Mouse (Mus musculus): Measurements from ENCODE around the gene Fndc3a. TPM values are rescaled to one million over a fixed set of nuclear protein-coding genes. Genes with fewer than 3 reads are reported as not detected.
A peak's percentile ranks its signal among the peaks of the same experiment; 100 is the strongest.

Fndc3a gene
- polyA plus RNA-seq (2012; rRNA removed): 19.9 and 20.2 TPM in 2 replicates

DNA sequence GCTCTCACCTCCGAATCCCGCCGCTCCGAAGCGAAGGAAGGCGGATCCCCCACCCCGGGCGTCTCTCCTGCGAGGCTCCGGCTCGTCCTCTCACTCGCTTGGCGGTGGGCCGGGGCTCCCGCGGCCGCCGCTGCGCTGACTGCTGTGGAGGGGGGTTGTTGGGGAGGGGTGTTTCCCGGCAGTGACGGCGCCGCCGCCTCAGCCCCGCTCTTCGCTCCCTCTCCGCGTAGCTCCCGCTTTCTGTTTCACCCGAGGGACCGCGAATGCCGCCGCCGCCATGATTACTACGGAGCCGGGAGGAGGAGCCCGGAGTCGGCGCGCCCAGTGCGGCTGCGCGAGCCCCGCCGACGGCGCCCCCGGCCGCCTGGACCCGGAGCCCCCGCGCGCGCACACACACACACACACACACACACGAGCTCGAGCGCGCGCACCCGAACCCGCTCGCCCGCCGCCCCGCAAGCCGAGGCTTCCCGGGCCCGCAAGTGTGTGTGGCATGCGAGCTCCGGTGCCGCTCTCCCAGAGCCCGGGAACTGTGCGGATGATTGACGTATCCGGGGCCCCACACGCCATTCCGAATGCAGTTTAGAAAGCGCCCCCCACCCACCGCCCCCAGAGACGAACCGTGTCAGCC is at the start of gene Fndc3a:
Gene Fndc3a (minus strand): TSS at position 294 of the 631 bp plus-strand sequence.
- Histone ChIP-seq H3K4me1 (ENCODE audit: control insufficient read depth, insufficient read depth, low read length) (no peaks in the 10 kb centered on the region; the same call in 1 of the 2 replicates), H3K4me3 (ENCODE audit: insufficient read depth, low read length) (peak within 1 kb of the TSS; percentile 93), H3K27ac (ENCODE audit: insufficient read depth, low read length) (peak within 1 kb of the TSS; percentile 95)
- TF ChIP-seq POLR2A (IDR thresholded peaks at IDR 0.05; ENCODE audit: extremely low read depth, insufficient read depth, low read length) (no peak), CTCF (IDR thresholded peaks at IDR 0.05; ENCODE audit: extremely low read depth, insufficient read depth, low read length) (no peak)

DNA sequence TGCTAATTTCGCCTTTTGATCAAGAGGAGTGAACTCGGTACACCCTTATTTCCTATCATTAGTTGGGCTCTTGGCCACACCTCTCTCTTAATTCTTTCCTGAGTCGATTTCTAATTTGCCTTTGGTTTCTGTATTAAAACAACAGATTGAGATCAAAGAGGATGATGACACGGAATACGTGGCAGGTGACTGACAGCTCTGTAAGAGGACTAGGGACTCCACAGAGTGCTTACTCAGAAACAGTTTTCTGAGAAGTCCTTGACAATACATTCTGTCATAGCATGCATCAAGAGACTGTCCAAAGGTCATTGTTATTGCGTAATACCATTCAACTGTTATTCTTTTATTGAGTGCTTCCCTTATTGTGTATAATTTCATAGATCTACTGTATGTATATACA is 43.1 kb upstream of the Fndc3a start:
- Histone ChIP-seq H3K27ac (ENCODE audit: insufficient read depth, low read length) (no peak overlapping the region), H3K4me1 (ENCODE audit: control insufficient read depth, insufficient read depth, low read length) (no peaks in the 10 kb centered on the region), H3K4me3 (ENCODE audit: insufficient read depth, low read length) (no peak overlapping the region)
- TF ChIP-seq POLR2A (IDR thresholded peaks at IDR 0.05; ENCODE audit: extremely low read depth, insufficient read depth, low read length) (no peak), CTCF (IDR thresholded peaks at IDR 0.05; ENCODE audit: extremely low read depth, insufficient read depth, low read length) (no peak)

DNA sequence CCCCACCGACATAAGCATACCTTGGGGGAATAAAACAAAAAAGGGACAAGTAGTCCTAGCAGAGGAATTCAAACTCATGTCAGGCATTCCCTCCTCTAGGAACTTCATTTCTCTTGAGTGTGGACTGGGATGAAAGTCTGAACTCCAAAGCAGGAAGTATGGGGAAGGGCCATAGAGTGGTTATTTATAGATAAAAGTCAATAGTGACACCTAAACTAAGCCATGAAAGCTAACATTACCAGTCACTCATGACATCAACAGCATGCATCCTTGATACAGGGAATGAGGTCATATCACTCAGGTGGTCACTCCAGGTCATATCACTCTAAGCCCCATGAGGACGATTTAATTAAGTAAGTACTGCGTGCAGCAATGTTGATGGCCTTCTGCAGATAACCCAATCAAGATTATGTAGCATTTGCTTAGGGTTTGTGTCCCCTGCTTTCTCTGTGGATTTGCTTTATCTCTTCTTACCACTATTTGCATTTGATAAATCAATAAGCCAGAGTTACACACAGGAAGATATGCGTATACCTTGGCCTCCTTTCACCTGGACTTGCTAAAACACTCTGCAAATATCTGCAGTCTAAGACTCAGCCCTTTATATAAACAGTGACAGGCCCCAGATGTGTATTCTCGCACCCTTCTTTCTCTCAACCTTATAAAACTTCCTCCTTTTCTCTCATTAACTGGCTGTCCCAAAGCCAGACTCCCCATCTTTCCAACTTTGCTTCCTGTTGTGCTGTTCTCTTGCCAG is 40.8 kb upstream of the Fndc3a start:
- TF ChIP-seq POLR2A (IDR thresholded peaks at IDR 0.05; ENCODE audit: extremely low read depth, insufficient read depth, low read length) (no peak), CTCF (IDR thresholded peaks at IDR 0.05; ENCODE audit: extremely low read depth, insufficient read depth, low read length) (no peak)
- Histone ChIP-seq H3K4me3 (ENCODE audit: insufficient read depth, low read length) (no peak overlapping the region), H3K4me1 (ENCODE audit: control insufficient read depth, insufficient read depth, low read length) (no peaks in the 10 kb centered on the region), H3K27ac (ENCODE audit: insufficient read depth, low read length) (no peak overlapping the region)

DNA sequence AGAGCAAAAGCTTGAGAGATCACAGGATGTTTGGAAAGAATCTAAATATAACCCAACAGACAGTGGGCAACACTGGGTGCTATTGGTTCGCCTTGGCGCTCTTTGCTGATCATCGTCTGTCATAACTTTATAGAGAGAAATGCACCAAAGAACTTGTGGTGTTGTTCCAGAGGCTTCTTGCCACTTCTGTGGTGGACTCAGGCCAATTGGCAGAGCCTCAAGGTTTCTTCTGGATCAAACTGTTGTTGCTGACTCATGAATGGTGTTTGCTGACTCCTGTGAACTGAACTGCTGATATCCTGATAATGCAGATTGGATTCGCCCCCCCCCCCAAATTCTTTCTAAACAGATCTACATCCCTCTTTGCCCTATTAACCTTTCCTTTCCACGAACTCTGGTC is 38.5 kb upstream of the Fndc3a start:
- Histone ChIP-seq H3K4me1 (ENCODE audit: control insufficient read depth, insufficient read depth, low read length) (no peaks in the 10 kb centered on the region), H3K27ac (ENCODE audit: insufficient read depth, low read length) (no peak overlapping the region), H3K4me3 (ENCODE audit: insufficient read depth, low read length) (no peak overlapping the region)
- no peak for TF ChIP-seq CTCF (IDR thresholded peaks at IDR 0.05; ENCODE audit: extremely low read depth, insufficient read depth, low read length)

DNA sequence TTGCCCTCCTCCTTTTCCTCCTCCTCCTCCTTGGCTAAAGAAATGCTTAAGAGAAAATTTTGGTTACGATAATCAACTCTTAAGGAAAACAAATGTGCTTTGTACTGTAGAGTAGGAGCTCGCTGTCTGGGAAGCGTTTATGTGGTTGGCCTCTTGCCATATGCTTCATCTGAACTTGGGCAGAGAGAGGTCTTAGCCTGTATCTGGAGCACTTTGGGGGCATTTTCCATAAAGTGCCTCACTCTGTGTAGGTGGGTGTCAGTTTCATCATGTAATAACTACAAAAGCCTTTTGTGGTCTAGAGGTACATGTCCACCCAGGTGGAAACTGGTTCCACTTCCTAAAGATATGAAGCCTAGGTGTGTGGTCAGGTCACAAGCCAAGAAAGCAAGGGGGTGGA is 31.9 kb upstream of the Fndc3a start:
- Histone ChIP-seq H3K27ac (ENCODE audit: insufficient read depth, low read length) (no peak overlapping the region), H3K4me3 (ENCODE audit: insufficient read depth, low read length) (no peak overlapping the region), H3K4me1 (ENCODE audit: control insufficient read depth, insufficient read depth, low read length) (no peaks in the 10 kb centered on the region)
- TF ChIP-seq CTCF (IDR thresholded peaks at IDR 0.05; ENCODE audit: extremely low read depth, insufficient read depth, low read length) (no peak), POLR2A (IDR thresholded peaks at IDR 0.05; ENCODE audit: extremely low read depth, insufficient read depth, low read length) (no peak)

DNA sequence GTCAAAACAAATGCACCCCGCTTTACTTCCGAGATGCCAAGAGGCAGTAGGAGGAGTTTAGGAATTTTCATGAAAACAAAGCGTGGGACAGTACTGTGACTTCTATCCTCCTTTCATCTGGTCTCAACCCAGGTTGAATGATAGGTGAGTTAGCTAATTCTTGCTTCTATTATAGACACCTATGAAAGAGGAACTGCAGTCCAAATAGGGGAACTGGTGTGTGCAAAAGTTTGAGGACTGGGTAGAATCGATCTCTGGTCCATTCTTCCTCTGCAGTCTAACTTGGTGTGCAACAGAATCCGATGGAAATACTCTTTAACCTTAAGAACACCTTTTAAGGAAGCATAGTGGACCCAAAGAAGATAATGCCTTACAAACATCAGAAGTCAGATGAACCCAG is 30.5 kb upstream of the Fndc3a start:
- H3K4me3 ChIP-seq (ENCODE audit: insufficient read depth, low read length): no peak overlapping the region
- no peaks in the 10 kb centered on the region for H3K4me1 ChIP-seq (ENCODE audit: control insufficient read depth, insufficient read depth, low read length)
- TF ChIP-seq CTCF (IDR thresholded peaks at IDR 0.05; ENCODE audit: extremely low read depth, insufficient read depth, low read length): no peak
- no peak for TF ChIP-seq POLR2A (IDR thresholded peaks at IDR 0.05; ENCODE audit: extremely low read depth, insufficient read depth, low read length)
- H3K27ac ChIP-seq (ENCODE audit: insufficient read depth, low read length): no peak overlapping the region

DNA sequence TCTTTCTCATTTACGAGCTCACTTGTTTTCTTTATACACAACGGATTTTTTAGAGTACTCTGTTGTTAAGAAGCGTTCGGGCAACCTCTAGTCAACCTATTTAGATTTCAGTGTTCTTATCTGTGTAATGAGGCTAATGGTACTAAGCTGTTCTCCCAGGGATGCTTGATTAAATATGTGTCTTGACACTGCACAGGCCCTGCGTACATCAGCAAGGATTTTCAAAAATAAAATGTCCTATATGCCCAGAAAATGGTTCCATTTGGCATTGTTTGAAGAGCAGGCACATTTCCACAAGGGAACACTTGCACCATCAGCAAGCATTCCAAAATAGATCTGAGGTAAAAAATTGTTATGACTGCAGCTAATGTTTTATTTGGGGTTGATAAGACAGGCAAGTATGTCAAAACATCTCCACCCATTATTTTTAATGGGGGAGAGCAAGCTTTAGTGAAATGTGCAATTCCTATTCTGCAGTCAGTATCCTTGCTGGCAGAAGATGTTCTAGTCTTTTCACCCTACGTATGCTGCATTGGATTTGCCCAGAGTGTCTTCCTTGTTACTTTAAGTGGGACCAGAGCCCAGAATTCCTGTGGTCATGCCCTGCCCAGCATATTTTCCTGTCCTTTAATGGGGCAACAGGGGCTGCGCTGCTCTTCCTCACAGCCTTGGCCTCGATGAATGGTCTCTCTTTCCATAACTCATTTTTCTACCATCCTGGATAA is 29.8 kb upstream of the Fndc3a start:
- H3K27ac ChIP-seq (ENCODE audit: insufficient read depth, low read length): no peak overlapping the region
- no peak for TF ChIP-seq POLR2A (IDR thresholded peaks at IDR 0.05; ENCODE audit: extremely low read depth, insufficient read depth, low read length)
- H3K4me1 ChIP-seq (ENCODE audit: control insufficient read depth, insufficient read depth, low read length): no peaks in the 10 kb centered on the region
- H3K4me3 ChIP-seq (ENCODE audit: insufficient read depth, low read length): no peak overlapping the region

DNA sequence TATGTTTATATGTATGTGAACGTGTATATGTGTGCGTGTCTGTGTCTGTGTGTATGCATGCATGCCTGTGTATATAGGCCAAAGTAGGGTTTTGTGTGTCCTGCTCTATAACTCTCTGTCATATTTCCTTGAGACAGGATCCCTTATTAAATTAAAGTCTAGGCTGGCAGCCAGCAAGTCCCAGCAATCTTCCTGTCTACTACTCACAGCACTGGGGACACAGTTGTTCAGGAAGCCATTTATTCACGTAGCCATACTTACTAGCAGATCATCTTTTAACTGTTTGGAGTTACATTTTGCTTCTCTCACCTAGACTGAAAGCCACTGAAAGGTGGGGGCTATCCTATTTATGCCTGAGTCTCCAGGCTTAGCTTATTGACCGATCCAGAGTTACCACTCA is 29.0 kb upstream of the Fndc3a start:
- no peak for TF ChIP-seq CTCF (IDR thresholded peaks at IDR 0.05; ENCODE audit: extremely low read depth, insufficient read depth, low read length)
- TF ChIP-seq POLR2A (IDR thresholded peaks at IDR 0.05; ENCODE audit: extremely low read depth, insufficient read depth, low read length): no peak
- Histone ChIP-seq H3K27ac (ENCODE audit: insufficient read depth, low read length) (no peak overlapping the region), H3K4me3 (ENCODE audit: insufficient read depth, low read length) (no peak overlapping the region), H3K4me1 (ENCODE audit: control insufficient read depth, insufficient read depth, low read length) (no peaks in the 10 kb centered on the region)

DNA sequence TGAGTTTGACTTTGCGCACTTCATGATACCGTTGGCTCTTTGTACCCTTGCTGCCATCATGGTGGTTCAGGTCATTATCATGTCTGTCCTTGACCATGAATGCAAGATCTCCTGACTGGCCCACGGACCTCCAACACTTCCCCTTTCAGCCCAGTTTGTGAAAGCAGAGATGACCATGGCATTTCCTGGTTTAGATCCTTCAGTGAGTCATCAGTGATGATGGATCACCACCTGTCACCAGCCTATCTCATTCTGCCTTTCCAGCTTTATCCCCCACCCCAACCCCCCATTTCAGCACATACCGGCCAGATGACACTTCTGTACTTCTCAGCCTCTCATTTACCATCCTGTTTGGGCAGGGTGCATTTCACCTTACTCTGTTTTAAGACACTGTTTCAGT is 28.4 kb upstream of the Fndc3a start:
- TF ChIP-seq CTCF (IDR thresholded peaks at IDR 0.05; ENCODE audit: extremely low read depth, insufficient read depth, low read length): no peak
- no peak for TF ChIP-seq POLR2A (IDR thresholded peaks at IDR 0.05; ENCODE audit: extremely low read depth, insufficient read depth, low read length)
- Histone ChIP-seq H3K4me1 (ENCODE audit: control insufficient read depth, insufficient read depth, low read length) (no peaks in the 10 kb centered on the region), H3K4me3 (ENCODE audit: insufficient read depth, low read length) (no peak overlapping the region), H3K27ac (ENCODE audit: insufficient read depth, low read length) (no peak overlapping the region)

DNA sequence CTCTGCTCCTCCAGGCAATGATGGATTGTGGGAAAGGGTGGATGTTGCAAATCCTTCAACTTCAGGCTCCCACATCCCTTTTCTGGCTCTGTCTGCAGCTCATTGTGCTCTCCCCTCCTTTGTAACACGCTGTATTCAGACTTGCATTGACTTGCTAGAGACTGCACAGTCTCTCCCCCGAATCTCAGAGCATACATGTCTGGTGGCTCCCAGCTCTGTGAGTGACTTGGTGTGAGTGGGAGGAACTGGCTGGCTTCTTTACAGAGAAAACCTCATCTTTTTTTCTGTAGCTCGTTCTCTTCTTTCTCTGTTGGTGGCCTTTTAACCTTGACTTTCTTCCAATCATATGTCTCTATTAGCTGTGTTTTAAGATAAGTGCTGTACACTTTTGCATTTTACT is 16.1 kb upstream of the Fndc3a start:
- Histone ChIP-seq H3K4me3 (ENCODE audit: insufficient read depth, low read length) (no peak overlapping the region), H3K27ac (ENCODE audit: insufficient read depth, low read length) (no peak overlapping the region), H3K4me1 (ENCODE audit: control insufficient read depth, insufficient read depth, low read length) (no peaks in the 10 kb centered on the region)
- TF ChIP-seq CTCF (IDR thresholded peaks at IDR 0.05; ENCODE audit: extremely low read depth, insufficient read depth, low read length) (no peak), POLR2A (IDR thresholded peaks at IDR 0.05; ENCODE audit: extremely low read depth, insufficient read depth, low read length) (no peak)
